Mouse (Mus musculus): ENCODE measurements at regions not wholly inside any gene's neighbourhood (a gene's known extent, or its start where the extent isn't known, plus 50 kb on each side); places are given as distances from the start of the nearest gene placed in this dataset.

DNA sequence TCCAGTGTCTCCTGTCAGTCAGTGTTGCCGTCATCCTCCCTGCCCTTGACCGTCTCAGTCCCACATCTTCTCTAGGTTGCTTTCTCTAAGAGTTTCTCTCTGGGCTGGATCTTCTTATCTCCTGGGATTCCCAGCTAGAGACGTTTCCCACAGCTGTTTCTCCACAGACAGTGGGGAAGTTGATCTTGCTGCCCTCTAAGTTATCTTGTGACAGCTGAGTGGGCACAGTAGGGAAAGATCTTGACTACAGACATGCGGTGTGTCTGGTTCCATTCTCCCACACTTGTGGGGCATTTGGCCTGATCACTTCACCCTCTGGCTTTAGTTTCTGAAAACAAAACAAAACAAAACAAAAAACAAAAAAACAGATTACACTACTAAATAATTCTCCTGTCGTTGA is 165.2 kb upstream of the Tyw5 start:
- TF ChIP-seq POLR2A (IDR thresholded peaks at IDR 0.05; ENCODE audit: borderline replicate concordance, extremely low read depth, insufficient read depth, insufficient read length, poor library complexity, severe bottlenecking) (no peak), CTCF (IDR thresholded peaks at IDR 0.05; ENCODE audit: borderline replicate concordance, extremely low read depth, insufficient read depth, insufficient read length) (no peak)
